Mouse (Mus musculus): Measurements from ENCODE around the gene Mrps21. TPM values are rescaled to one million over a fixed set of nuclear protein-coding genes. Genes with fewer than 3 reads are reported as not detected.
A peak's percentile ranks its signal among the peaks of the same experiment; 100 is the strongest.

The Mrps21 gene
- polyA plus RNA-seq, 2 experiments: 155 to 303 TPM

DNA sequence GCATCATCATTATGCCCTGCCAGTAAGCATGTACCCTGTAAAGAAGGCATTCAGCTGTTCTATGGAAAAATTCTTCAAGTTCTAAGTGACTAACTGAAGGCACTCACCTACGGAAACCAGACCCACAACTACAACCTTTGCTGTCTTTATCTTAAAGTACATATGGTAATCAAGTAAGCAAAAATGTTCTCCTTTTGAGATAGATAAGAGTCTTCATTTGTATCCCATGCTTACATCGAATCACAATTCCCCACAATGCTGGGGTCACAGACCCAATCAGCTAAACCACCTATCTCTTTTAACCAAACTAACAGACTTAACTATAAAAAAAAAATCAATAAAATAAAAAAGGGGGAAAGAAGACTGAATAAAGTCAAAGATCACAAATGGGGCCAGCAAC, 32.1 kb downstream of the Mrps21 start:
- WGBS: 93% methylated on average over 2 of the region's 2 CpGs

GRCm38 (mm10) chr3:95829053-95829452, 42.3 kb downstream of the Mrps21 start:
- Histone ChIP-seq H3K27ac (replicated peaks; ENCODE audit: low read depth, low read length) (no peak overlapping the region), H3K9me3 (ENCODE audit: control insufficient read depth, low read length) (no peaks in the 10 kb centered on the region), H3K27me3 (ENCODE audit: control insufficient read depth, insufficient read depth, low read length) (no peaks in the 10 kb centered on the region), H3K36me3 (ENCODE audit: control insufficient read depth, insufficient read depth, low read length) (peaks cover 61% of the 10 kb centered on the region), H3K9ac (ENCODE audit: low read depth, low read length, severe bottlenecking) (no peak overlapping the region), H3K4me2 (replicated peaks; ENCODE audit: low read depth, low read length, severe bottlenecking) (no peak overlapping the region), H3K4me1 (ENCODE audit: control insufficient read depth, insufficient read depth, low read length) (no peaks in the 10 kb centered on the region), H3K4me3 (replicated peaks; ENCODE audit: low read length) (no peak overlapping the region)
- WGBS: 93% methylated on average over 4 of the region's 4 CpGs
- no peak for TF ChIP-seq POLR2A (IDR thresholded peaks at IDR 0.05; ENCODE audit: borderline replicate concordance, extremely low read depth, insufficient read depth, insufficient read length)
- DNase-seq (ENCODE audit: low spot score): no peak
- no peak for ATAC-seq (ENCODE audit: low FRiP score, low read depth)

More for the DNA sequence above, 32.1 kb downstream of the Mrps21 start:
- H3K9ac ChIP-seq (ENCODE audit: low read depth, low read length, severe bottlenecking): no peak overlapping the region
- H3K27me3 ChIP-seq (ENCODE audit: control insufficient read depth, insufficient read depth, low read length): no peaks in the 10 kb centered on the region
- H3K4me2 ChIP-seq (replicated peaks; ENCODE audit: low read depth, low read length, severe bottlenecking): no peak overlapping the region
- H3K36me3 ChIP-seq (ENCODE audit: control insufficient read depth, insufficient read depth, low read length): peaks cover 87% of the 10 kb centered on the region
- H3K4me1 ChIP-seq (ENCODE audit: control insufficient read depth, insufficient read depth, low read length): no peaks in the 10 kb centered on the region
- no peak overlapping the region for H3K27ac ChIP-seq (replicated peaks; ENCODE audit: low read depth, low read length)
- DNase-seq (ENCODE audit: low spot score) (no peak), ATAC-seq (ENCODE audit: low FRiP score, low read depth) (no peak)
- TF ChIP-seq POLR2A (IDR thresholded peaks at IDR 0.05; ENCODE audit: borderline replicate concordance, extremely low read depth, insufficient read depth, insufficient read length): no peak
- no peaks in the 10 kb centered on the region for H3K9me3 ChIP-seq (ENCODE audit: control insufficient read depth, low read length)
- H3K4me3 ChIP-seq (replicated peaks; ENCODE audit: low read length): no peak overlapping the region

DNA sequence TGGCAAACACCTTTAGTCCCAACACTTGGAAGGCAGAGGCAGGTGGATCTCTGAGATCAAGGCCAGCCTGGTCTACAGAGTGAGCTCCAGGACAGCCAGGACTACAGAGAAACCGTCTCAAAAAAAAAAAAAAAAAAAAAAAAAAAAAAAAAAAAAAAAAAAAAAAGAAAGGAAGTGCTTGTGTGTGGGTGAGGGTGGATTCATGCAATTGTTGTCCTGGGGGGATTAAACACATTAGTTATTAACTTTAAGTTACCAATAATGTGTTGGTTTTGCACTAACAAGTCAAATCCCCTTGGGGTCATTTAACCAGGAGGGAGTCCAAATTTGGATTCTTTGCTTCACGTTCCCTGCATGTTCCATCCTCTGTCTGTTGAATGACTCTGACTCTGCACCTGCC, 45.0 kb downstream of the Mrps21 start:
- Histone ChIP-seq H3K9me3 (ENCODE audit: control insufficient read depth, low read length) (no peaks in the 10 kb centered on the region), H3K27me3 (ENCODE audit: control insufficient read depth, insufficient read depth, low read length) (no peaks in the 10 kb centered on the region), H3K36me3 (ENCODE audit: control insufficient read depth, insufficient read depth, low read length) (peaks cover 34% of the 10 kb centered on the region), H3K9ac (ENCODE audit: low read depth, low read length, severe bottlenecking) (no peak overlapping the region), H3K27ac (replicated peaks; ENCODE audit: low read depth, low read length) (no peak overlapping the region), H3K4me2 (replicated peaks; ENCODE audit: low read depth, low read length, severe bottlenecking) (no peak overlapping the region), H3K4me1 (ENCODE audit: control insufficient read depth, insufficient read depth, low read length) (no peaks in the 10 kb centered on the region), H3K4me3 (replicated peaks; ENCODE audit: low read length) (no peak overlapping the region)
- no peak for ATAC-seq (ENCODE audit: low FRiP score, low read depth)
- DNase-seq (ENCODE audit: low spot score): no peak
- no peak for TF ChIP-seq POLR2A (IDR thresholded peaks at IDR 0.05; ENCODE audit: borderline replicate concordance, extremely low read depth, insufficient read depth, insufficient read length)
- WGBS: 57% methylated on average over 2 of the region's 2 CpGs

GRCm38 (mm10) chr3:95820046-95821010, 51.0 kb downstream of the Mrps21 start:
- peak overlapping the region; percentile 84 for H3K4me3 ChIP-seq (replicated peaks; ENCODE audit: low read length)
- peaks cover 8% of the 10 kb centered on the region for H3K4me1 ChIP-seq (ENCODE audit: control insufficient read depth, insufficient read depth, low read length)
- peak overlapping the region; percentile 61 for H3K4me2 ChIP-seq (replicated peaks; ENCODE audit: low read depth, low read length, severe bottlenecking)
- no peak for TF ChIP-seq POLR2A (IDR thresholded peaks at IDR 0.05; ENCODE audit: borderline replicate concordance, extremely low read depth, insufficient read depth, insufficient read length)
- peaks cover 3% of the 10 kb centered on the region for H3K36me3 ChIP-seq (ENCODE audit: control insufficient read depth, insufficient read depth, low read length)
- H3K9me3 ChIP-seq (ENCODE audit: control insufficient read depth, low read length): no peaks in the 10 kb centered on the region
- H3K27ac ChIP-seq (replicated peaks; ENCODE audit: low read depth, low read length): peak overlapping the region; percentile 100
- ATAC-seq (ENCODE audit: low FRiP score, low read depth) (no peak), DNase-seq (ENCODE audit: low spot score) (no peak)
- no peaks in the 10 kb centered on the region for H3K27me3 ChIP-seq (ENCODE audit: control insufficient read depth, insufficient read depth, low read length)
- WGBS: 36% methylated on average over 10 of the region's 10 CpGs
- H3K9ac ChIP-seq (ENCODE audit: low read depth, low read length, severe bottlenecking): peak overlapping the region; percentile 99

DNA sequence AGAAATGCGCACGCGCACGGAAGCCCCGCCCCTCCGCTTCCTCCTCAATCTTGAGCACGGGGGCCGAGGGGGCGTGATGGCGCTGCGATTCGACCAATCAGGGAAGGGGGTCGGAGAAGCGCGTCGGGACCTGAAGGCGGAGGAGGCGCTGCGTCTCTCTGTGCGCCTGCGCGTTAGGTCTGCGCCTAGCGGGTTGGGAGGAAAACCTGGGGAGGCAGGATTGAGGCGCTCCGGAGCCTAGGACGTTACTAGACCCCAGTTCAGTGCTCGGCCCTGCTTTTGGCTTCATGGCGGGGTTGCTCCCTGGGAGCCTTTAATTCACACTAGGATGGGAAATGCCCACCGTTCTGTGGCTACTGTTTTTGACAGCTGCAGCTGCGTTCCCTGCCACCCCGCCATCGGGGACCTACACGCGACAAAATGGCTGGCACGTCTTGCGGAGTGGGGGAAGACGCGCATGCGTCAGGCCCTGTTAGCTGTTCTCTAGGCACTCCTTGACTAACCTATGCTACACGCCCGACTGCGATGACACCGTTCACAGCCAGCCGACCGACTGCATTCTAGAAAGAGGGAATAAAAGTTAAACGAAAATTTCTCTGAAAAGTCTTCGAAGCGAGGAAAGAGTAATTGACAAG, 51.9 kb downstream of the Mrps21 start:
- Histone ChIP-seq H3K9me3 (ENCODE audit: control insufficient read depth, low read length) (no peaks in the 10 kb centered on the region), H3K4me3 (replicated peaks; ENCODE audit: low read length) (peak overlapping the region; percentile 84), H3K4me1 (ENCODE audit: control insufficient read depth, insufficient read depth, low read length) (peaks cover 8% of the 10 kb centered on the region), H3K36me3 (ENCODE audit: control insufficient read depth, insufficient read depth, low read length) (peaks cover 3% of the 10 kb centered on the region; the same call in 1 of the 2 replicates), H3K27ac (replicated peaks; ENCODE audit: low read depth, low read length) (peak overlapping the region; percentile 100), H3K9ac (ENCODE audit: low read depth, low read length, severe bottlenecking) (peak overlapping the region; percentile 99), H3K4me2 (replicated peaks; ENCODE audit: low read depth, low read length, severe bottlenecking) (peak overlapping the region; percentile 61), H3K27me3 (ENCODE audit: control insufficient read depth, insufficient read depth, low read length) (no peaks in the 10 kb centered on the region)
- WGBS: under 1% methylated on average over 49 of the region's 49 CpGs
- DNase-seq (ENCODE audit: low spot score): peak; percentile 100
- TF ChIP-seq POLR2A (IDR thresholded peaks at IDR 0.05; ENCODE audit: borderline replicate concordance, extremely low read depth, insufficient read depth, insufficient read length): peak; percentile 65; the same call in 1 of the 2 replicates
- ATAC-seq (ENCODE audit: low FRiP score, low read depth): peak; percentile 95
